Comparison of ENCODE assay signal across 8 mouse cellular contexts in the genomic region with DNA sequence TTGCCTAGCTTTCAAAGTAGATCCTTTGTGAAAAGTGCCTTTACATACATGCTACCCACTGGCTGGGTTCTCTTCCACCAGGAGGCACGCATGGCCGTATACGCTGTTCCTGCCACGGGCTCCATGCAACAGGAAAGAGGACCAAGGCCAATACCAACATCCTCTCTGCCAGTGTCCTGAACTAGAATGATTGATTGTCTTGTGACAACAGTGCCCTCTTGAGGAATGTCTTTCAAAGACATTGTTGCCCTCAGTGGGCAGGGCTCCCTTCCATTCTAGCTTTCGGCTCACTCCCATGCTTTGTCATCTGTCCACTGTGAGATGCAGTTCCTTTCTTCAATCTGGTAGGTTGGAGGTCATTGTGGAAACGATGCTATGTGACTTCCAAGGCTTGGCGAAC. TPM values are rescaled to one million over a fixed set of nuclear protein-coding genes. Genes with fewer than 3 reads are reported as not detected.
DNase-seq lines count a peak whose midpoint lies in the region; ATAC-seq and TF ChIP-seq lines count a peak whose summit lies in the region.

No protein-coding gene starts in this region.

- ATAC-seq in G1E (ENCODE audit: extremely low read depth, insufficient number of reproducible peaks, low FRiP score, poor library complexity, severe bottlenecking), result no peak

- H3K36me3 ChIP-seq in G1E (replicated peaks), result no peaks in the 10 kb centered on the region

- no peaks in the 10 kb centered on the region for H3K9me3 ChIP-seq in G1E (replicated peaks)

- peak; percentile 46 to 58 for DNase-seq in cerebellum, postnatal 14 days
- DNase-seq in cerebellum, adult 9-11 months, result no peak
- DNase-seq in layer of hippocampus, adult 9-10 months (ENCODE audit: low spot score), result peak; percentile 56
- DNase-seq in layer of hippocampus, postnatal 36 days, result no peak
- no peak for DNase-seq in G1E (ENCODE audit: low spot score)
- peak; percentile 49 for DNase-seq in gonadal fat pad, adult 2 months (ENCODE audit: low read depth)
- no peak for DNase-seq in testis, postnatal 14 days (ENCODE audit: low spot score)
- DNase-seq in kidney, adult 11 months, result no peak

- 0 out of 2 replicates have a peak, but pooled peaks have one; percentile 6 for TF ChIP-seq CTCF in G1E (IDR thresholded peaks at IDR 0.05; ENCODE audit: low read depth, low read length)

- H3K4me3 ChIP-seq in G1E (ENCODE audit: low read depth, low read length), result no peak overlapping the region

- peaks cover 17% of the 10 kb centered on the region for H3K27me3 ChIP-seq in G1E (ENCODE audit: insufficient read depth, low read length)

- peaks cover 15% of the 10 kb centered on the region for H3K4me1 ChIP-seq in G1E (ENCODE audit: insufficient read depth, low read depth, low read length)

RNA-seq across cellular contexts. Expression of a gene that starts 16.2 kb away (rescaled TPM):
- total RNA-seq in layer of hippocampus, postnatal 36 days (2021), result 10 to 100 TPM; 32.8 TPM
- 62.0 and 73.4 TPM in 2 replicates for total RNA-seq in G1E (2014; fragmentation: Nextera tagmentation)
- total RNA-seq in G1E (2017), result 121 and 127 TPM in 2 replicates
- 35.5 and 39.5 TPM in 2 replicates for polyA plus RNA-seq in G1E (2012)
- polyA plus RNA-seq in gonadal fat pad, adult 2 months (2012; rRNA removed), result 23.0 and 25.9 TPM in 2 replicates

RNA-seq across cellular contexts. Expression of a gene that starts 21.8 kb away (rescaled TPM):
- 10 to 100 TPM; 71.7 to 74.6 TPM for total RNA-seq in layer of hippocampus, postnatal 36 days (2021)
- 114 and 123 TPM in 2 replicates for total RNA-seq in G1E (2014; fragmentation: Nextera tagmentation)
- 111 and 130 TPM in 2 replicates for total RNA-seq in G1E (2017)
- 24.8 and 25.1 TPM in 2 replicates for polyA plus RNA-seq in G1E (2012)
- 34.6 and 35.7 TPM in 2 replicates for polyA plus RNA-seq in gonadal fat pad, adult 2 months (2012; rRNA removed)

RNA-seq across cellular contexts. Expression of a gene that starts 47.7 kb away (rescaled TPM):
- total RNA-seq in layer of hippocampus, postnatal 36 days (2021), result 100 to 1,000 TPM; 105 to 114 TPM
- 55.5 and 72.3 TPM in 2 replicates for total RNA-seq in G1E (2014; fragmentation: Nextera tagmentation)
- total RNA-seq in G1E (2017), result 31.4 and 44.7 TPM in 2 replicates
- 41.4 and 44.9 TPM in 2 replicates for polyA plus RNA-seq in G1E (2012)
- 64.4 and 87.3 TPM in 2 replicates for polyA plus RNA-seq in gonadal fat pad, adult 2 months (2012; rRNA removed)

RNA-seq across cellular contexts. Expression of a gene that starts 54.8 kb away (rescaled TPM):
- total RNA-seq in layer of hippocampus, postnatal 36 days (2021), result 100 to 1,000 TPM; 131 to 154 TPM
- 141 and 165 TPM in 2 replicates for total RNA-seq in G1E (2014; fragmentation: Nextera tagmentation)
- 82.2 and 84.0 TPM in 2 replicates for total RNA-seq in G1E (2017)
- polyA plus RNA-seq in G1E (2012), result 20.1 and 25.4 TPM in 2 replicates
- 26.8 and 28.8 TPM in 2 replicates for polyA plus RNA-seq in gonadal fat pad, adult 2 months (2012; rRNA removed)

Comparison
In these comparisons a context has a peak if more than half of its experiments do, and no peak if none do; other contexts are left out.
1. DNase-seq: peak in cerebellum, postnatal 14 days (2 of 2), layer of hippocampus, adult 9-10 months (single experiment) and gonadal fat pad, adult 2 months (single experiment); none in cerebellum, adult 9-11 months (single experiment), layer of hippocampus, postnatal 36 days (0 of 2), G1E (single experiment), testis, postnatal 14 days (single experiment) and kidney, adult 11 months (single experiment).